Mouse (Mus musculus) spleen, postnatal 4 days (tissue): ENCODE results near the gene Prr19.
A peak's percentile ranks its signal among the peaks of the same experiment; 100 is the strongest.
"Not testable (repeated sequence)": the region's sequence is repeated elsewhere in the genome, so short reads cannot be mapped to it uniquely, and the experiment has no call there.

ENCODE experiments used
- DNase-seq, 2 experiments: peaks; one replicate each; pipeline ENCODE4 v3.0.0; 2022; ENCODE audit warnings: low spot score in 2 of 2

Gene Prr19

GRCm38 (mm10) chr7:25317446-25317999 is 16.3 kb downstream of the Prr19 start:
- DNase-seq: no peak

- DNase-seq: no peak
These were observed 20.9 kb downstream of the Prr19 start for GRCm38 (mm10) chr7:25322058-25322484.

GRCm38 (mm10) chr7:25323219-25323618 is 22.0 kb downstream of the Prr19 start:
- DNase-seq: no peak

GRCm38 (mm10) chr7:25325431-25325830 is 24.2 kb downstream of the Prr19 start:
- DNase-seq: not testable (repeated sequence)

- DNase-seq: no peak
These were observed 25.0 kb downstream of the Prr19 start for GRCm38 (mm10) chr7:25326233-25326632.

GRCm38 (mm10) chr7:25333596-25334307 is 32.5 kb downstream of the Prr19 start:
- peak; percentile 72 to 89 for DNase-seq

- DNase-seq: peak in 1 of 2 experiments; percentile 60
These were observed 33.3 kb downstream of the Prr19 start for GRCm38 (mm10) chr7:25334472-25334871.

GRCm38 (mm10) chr7:25339329-25339728 is 38.1 kb downstream of the Prr19 start:
- DNase-seq: no peak

- no peak for DNase-seq
These were observed 40.0 kb downstream of the Prr19 start for GRCm38 (mm10) chr7:25341000-25341784.

- DNase-seq: no peak
These were observed 47.6 kb downstream of the Prr19 start for GRCm38 (mm10) chr7:25348861-25349260.
